Mouse (Mus musculus) small intestine, adult 2 months (tissue): Measurements from ENCODE around the gene Rdh19.

Experiments used
- CTCF ChIP-seq: fragments of 200-500 bp; IDR thresholded peaks from 2 replicates; pipeline ENCODE4 v1.5.1; 2012; ENCODE audit warnings: low read depth, mild to moderate bottlenecking, control low read depth, inconsistent platforms, low read length, moderate library complexity, mixed read lengths; ENCODE audit not compliant: insufficient replicate concordance, insufficient read length; ENCODE audit errors: extremely low read depth
- POLR2A ChIP-seq: fragments of 200-500 bp; IDR thresholded peaks from 2 replicates; pipeline ENCODE4 v1.6.1; 2012; ENCODE audit warnings: low read depth, mild to moderate bottlenecking, control low read depth, inconsistent platforms, low read length, moderate library complexity

GRCm38 (mm10) chr10:127825386-127825785, 24.3 kb upstream of the Rdh19 start:
- no peak for TF ChIP-seq POLR2A
- TF ChIP-seq CTCF = peak; percentile 55; the same call in 1 of the 2 replicates
